Mouse (Mus musculus) embryonic facial prominence, embryonic 15.5 days (tissue): Measurements from ENCODE around the gene 9930111J21Rik1. TPM values are rescaled to one million over a fixed set of nuclear protein-coding genes. Genes with fewer than 3 reads are reported as not detected.
"Not testable (repeated sequence)": the region's sequence is repeated elsewhere in the genome, so short reads cannot be mapped to it uniquely, and the experiment has no call there.

Source experiments
- ATAC-seq: fragments of 200-750 bp; cut with Nextera tagmentation; 2 replicates; pipeline ENCODE4 v1.8.0; 2017; ENCODE audit warnings: low read depth, moderate TSS enrichment; ENCODE audit not compliant: insufficient number of reproducible peaks, low FRiP score, low TSS enrichment
- H3K27ac ChIP-seq: fragments of 300-500 bp; sonication (generic); replicated peaks from 2 replicates; pipeline ENCODE4 v1.5.1; 2015; ENCODE audit warnings: mild to moderate bottlenecking, inconsistent platforms
- H3K27me3 ChIP-seq: fragments of 300-500 bp; sonication (generic); 2 replicates; pipeline ENCODE4 v1.6.1; 2015; ENCODE audit warnings: inconsistent platforms
- H3K36me3 ChIP-seq: fragments of 300-500 bp; sonication (generic); 2 replicates; pipeline ENCODE4 v1.6.1; 2015; ENCODE audit warnings: mild to moderate bottlenecking, inconsistent platforms
- H3K4me1 ChIP-seq: fragments of 300-500 bp; sonication (generic); 2 replicates; pipeline ENCODE4 v1.6.1; 2015; ENCODE audit warnings: inconsistent platforms
- H3K4me2 ChIP-seq: fragments of 300-500 bp; sonication (generic); replicated peaks from 2 replicates; pipeline ENCODE4 v1.6.1; 2015; ENCODE audit warnings: mild to moderate bottlenecking, inconsistent platforms
- H3K4me3 ChIP-seq: fragments of 300-500 bp; sonication (generic); replicated peaks from 2 replicates; pipeline ENCODE4 v1.5.1; 2015; ENCODE audit warnings: mild to moderate bottlenecking, inconsistent platforms
- H3K9ac ChIP-seq: fragments of 300-500 bp; sonication (generic); 2 replicates; pipeline ENCODE4 v1.6.1; 2015; ENCODE audit warnings: inconsistent platforms
- H3K9me3 ChIP-seq: fragments of 300-500 bp; sonication (generic); replicated peaks from 2 replicates; pipeline ENCODE4 v1.6.1; 2016; ENCODE audit warnings: inconsistent platforms
- WGBS: fragments of 180-500 bp; shearing (Covaris S2); methylation state at CpG from one replicate; pipeline ENCODE4 v1.1.7; 2015; 5-methylcytosine and 5-hydroxymethylcytosine counted together
- polyA plus RNA-seq: library from polyadenylated mRNA; unstranded; fragments of >200 nt; fragmentation: Nextera tagmentation; extraction: Ambion mirVana; gene quantifications from 2 replicates; pipeline ENCODE4 v1.2.1, GENCODE M21; 2015

Gene 9930111J21Rik1
- 0.49 and 0.75 TPM in 2 replicates for polyA plus RNA-seq

DNA sequence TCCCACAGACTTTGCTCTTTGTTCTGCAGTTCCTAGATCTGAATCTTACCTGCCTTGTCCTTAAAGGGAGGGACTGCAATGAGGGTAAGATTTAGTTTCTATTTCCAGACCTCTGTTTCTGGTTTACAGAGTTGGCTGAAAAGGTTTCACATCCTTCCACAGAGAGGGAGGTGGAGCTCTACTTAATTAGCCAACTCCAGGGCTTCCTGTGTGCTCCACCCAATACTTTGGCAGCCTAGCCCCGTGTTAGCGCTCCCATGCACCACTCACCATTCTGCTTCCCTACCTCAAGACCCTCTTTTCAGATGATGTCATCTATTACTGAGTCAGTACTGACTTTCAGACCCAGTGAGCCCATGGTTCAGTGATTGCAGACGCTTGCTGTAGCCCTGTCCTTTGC is at the start of gene 9930111J21Rik1:
TSS of gene 9930111J21Rik1 (minus strand) at position 148 of the 400 bp plus-strand sequence.
- not testable (repeated sequence) for H3K4me2 ChIP-seq, ATAC-seq, H3K27me3 ChIP-seq, H3K4me3 ChIP-seq, H3K36me3 ChIP-seq, H3K9ac ChIP-seq, H3K9me3 ChIP-seq, H3K27ac ChIP-seq, H3K4me1 ChIP-seq
- no CpG with 5 or more reads among the region's 3 CpGs for WGBS

DNA sequence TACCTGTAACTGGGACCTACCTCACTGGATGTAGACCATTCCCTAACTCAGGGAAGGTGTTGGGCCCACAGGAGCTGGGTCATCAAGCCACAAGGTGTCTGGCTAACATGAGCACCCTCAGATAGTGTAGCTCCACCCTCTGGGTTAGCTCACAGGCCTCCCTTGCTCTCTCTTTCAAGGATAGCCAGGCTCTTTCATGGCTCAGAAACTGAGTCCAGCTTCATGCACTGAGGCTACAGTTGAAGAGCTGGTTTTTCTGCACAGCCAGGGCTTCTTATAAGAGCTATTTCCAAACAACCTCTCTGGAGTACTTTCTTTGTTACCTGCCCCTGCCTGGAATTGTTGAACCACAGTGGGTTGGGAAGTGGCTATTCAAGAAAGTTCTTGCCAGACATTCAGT is 32.9 kb upstream of the 9930111J21Rik1 start:
- H3K27ac ChIP-seq, H3K4me2 ChIP-seq, H3K9ac ChIP-seq, H3K27me3 ChIP-seq, H3K4me1 ChIP-seq, H3K36me3 ChIP-seq, ATAC-seq, H3K9me3 ChIP-seq, H3K4me3 ChIP-seq: not testable (repeated sequence)

DNA sequence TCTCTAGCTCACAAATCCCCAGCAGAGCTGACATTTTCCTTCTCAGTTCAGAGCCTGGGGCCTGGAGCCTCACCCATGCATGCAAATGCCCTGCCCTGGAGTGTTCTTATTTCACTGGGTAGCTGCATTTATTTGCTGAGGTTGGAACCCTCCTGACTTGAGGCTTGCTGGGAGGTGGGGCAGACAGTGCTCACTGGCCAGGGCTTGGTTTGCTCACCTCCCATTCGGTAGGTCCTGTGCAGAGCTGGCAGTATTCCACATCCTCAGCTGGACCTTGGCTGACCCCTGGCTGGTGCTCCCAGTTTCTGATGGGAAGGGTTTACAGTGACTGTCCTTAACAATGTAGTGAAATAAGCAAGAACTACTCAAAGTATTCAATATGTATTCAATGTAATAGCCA is 27.6 kb upstream of the 9930111J21Rik1 start:
- H3K4me3 ChIP-seq, H3K4me1 ChIP-seq, H3K27ac ChIP-seq, H3K4me2 ChIP-seq, H3K36me3 ChIP-seq, H3K27me3 ChIP-seq, H3K9me3 ChIP-seq, ATAC-seq, H3K9ac ChIP-seq: not testable (repeated sequence)
- WGBS, result 65% methylated on average over 1 of the region's 1 CpGs

DNA sequence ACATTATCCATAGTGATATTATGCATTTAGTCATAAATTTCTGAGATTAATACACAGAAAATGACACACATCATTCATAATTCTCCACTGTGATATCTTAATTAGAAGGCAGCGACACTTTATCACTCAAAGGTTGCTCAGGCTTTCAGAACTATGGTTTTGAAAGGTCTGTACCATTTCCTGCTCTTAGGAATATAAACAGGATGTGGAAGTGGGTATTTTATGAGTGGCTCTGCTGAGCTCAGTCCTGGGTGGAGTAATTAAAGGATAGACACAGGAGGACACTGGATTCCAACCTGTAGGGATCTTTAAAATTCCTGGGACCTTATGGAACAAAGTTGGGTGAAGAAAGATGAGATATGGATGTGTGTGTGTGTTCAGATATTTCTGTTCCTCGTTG is 27.1 kb upstream of the 9930111J21Rik1 start:
- H3K4me2 ChIP-seq, ATAC-seq, H3K36me3 ChIP-seq, H3K4me1 ChIP-seq, H3K9ac ChIP-seq, H3K27ac ChIP-seq, H3K4me3 ChIP-seq, H3K9me3 ChIP-seq, H3K27me3 ChIP-seq: not testable (repeated sequence)
- 61% methylated on average over 2 of the region's 2 CpGs for WGBS

DNA sequence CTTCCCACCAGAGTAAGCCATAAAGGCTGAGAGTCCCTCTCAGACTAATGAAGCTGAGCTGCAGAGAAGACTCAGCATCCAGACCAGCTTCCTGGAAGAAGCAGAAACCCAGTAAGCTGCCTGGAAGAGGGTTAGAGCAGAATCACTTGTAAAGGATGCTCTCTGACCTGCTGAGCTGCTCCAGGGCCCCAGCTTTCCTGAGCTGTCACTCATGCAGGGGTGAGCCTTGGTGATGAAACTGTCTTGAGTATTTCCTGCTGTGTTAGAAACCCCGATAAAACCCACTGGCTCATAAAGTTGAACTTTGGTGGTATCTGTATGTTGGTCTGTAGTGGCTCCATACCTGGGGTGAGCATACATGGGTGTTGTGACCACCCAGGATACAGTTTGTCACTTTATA is 21.2 kb upstream of the 9930111J21Rik1 start:
- not testable (repeated sequence) for H3K4me2 ChIP-seq, H3K9me3 ChIP-seq, H3K36me3 ChIP-seq, H3K9ac ChIP-seq, H3K4me1 ChIP-seq, H3K27ac ChIP-seq, H3K4me3 ChIP-seq, ATAC-seq, H3K27me3 ChIP-seq
- WGBS, result 70% methylated on average over 1 of the region's 1 CpGs

DNA sequence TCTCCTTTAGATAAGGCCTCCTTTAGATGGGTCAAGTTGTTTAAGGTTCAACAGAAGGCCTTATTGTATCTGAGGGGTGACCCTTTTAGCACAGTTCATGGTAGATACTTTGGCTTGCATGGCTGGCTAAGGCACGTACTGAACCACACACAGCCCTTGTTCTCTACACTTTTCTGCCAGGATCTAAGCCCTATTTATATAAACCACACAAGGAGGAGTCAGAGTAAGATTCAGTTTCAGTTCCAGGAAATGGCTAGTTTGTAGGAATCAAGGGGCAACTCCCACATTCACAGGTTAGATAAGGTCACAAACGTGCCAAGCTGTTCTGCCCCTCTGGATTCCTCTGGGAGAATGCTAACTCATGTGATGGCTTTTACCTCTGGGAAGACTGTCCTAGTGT is 14.8 kb upstream of the 9930111J21Rik1 start, which contains the start of gene Tgtp1:
TSS of gene Tgtp1 (minus strand) at position 155 of the 400 bp plus-strand sequence.
- WGBS, result 36% methylated on average over 2 of the region's 2 CpGs
- not testable (repeated sequence) for ATAC-seq, H3K4me1 ChIP-seq, H3K27ac ChIP-seq, H3K4me3 ChIP-seq, H3K9ac ChIP-seq, H3K9me3 ChIP-seq, H3K27me3 ChIP-seq, H3K36me3 ChIP-seq, H3K4me2 ChIP-seq

DNA sequence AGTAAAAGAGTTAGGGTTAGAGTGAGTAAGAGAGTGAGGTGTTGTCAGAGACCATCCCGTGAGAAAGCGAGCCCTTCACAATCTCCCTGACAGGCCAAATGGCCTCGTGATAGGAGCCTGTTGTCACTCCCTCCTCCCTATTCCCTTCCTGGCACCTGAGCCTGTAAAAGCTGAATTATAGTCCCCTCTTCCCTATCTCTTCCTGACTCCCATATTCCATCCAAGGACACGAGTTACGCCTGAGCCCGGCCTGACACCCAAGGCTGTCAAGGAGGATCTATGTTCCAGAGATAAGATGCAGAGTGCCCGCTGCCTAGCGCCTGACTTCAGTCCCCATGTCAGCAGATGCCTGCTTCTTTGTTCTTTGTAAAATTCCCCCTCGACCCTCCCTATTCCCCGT is 14.1 kb upstream of the 9930111J21Rik1 start:
- WGBS, result 69% methylated on average over 10 of the region's 10 CpGs

DNA sequence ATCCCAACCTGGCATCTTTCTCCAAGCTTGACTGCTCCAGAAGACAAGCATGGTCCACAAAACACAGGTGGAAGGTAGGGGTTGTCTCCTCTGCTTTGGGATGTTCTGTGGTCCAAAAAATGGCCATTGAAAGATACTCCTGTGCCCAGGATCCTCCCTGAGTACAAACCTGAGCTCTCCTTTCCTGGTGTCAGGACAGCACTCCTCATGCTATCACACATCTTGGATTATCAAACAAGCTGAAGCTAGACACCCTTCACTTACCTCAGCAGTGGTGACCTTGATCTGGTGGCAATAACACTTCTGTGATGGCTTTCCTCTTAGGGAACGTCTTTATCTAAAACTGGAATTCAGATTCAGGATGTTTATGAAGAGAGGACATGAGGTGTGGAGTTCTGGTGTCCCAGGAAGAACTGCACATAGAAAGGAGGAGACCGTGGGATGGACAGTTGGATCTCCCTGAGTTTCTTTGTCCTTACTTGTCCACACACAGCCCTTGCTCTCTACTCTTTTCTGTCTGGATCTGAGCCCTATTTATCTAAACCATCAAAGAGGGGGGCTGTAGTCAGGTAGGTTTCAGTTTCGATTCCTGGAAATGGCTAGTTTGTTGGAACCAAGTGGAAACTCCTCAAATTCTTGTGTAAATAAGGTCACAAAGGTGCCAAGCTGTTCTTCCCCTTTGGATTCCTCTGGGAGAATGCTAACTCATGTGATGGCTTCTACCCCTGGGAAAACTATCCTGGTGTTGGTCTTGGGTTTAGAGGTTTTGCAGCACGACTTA is 12.7 kb upstream of the 9930111J21Rik1 start, which contains the start of gene Gm12185:
TSS of gene Gm12185 (minus strand) at position 487 of the 781 bp plus-strand sequence.
- not testable (repeated sequence) for H3K9me3 ChIP-seq, H3K4me3 ChIP-seq, ATAC-seq, H3K36me3 ChIP-seq, H3K27ac ChIP-seq, H3K9ac ChIP-seq, H3K4me2 ChIP-seq, H3K4me1 ChIP-seq, H3K27me3 ChIP-seq
- WGBS, result 53% methylated on average over 4 of the region's 4 CpGs

More for the DNA sequence above, 14.1 kb upstream of the 9930111J21Rik1 start:
- H3K4me2 ChIP-seq, H3K9ac ChIP-seq, H3K4me3 ChIP-seq, H3K9me3 ChIP-seq, H3K36me3 ChIP-seq, H3K27me3 ChIP-seq, H3K27ac ChIP-seq, H3K4me1 ChIP-seq, ATAC-seq: not testable (repeated sequence)

DNA sequence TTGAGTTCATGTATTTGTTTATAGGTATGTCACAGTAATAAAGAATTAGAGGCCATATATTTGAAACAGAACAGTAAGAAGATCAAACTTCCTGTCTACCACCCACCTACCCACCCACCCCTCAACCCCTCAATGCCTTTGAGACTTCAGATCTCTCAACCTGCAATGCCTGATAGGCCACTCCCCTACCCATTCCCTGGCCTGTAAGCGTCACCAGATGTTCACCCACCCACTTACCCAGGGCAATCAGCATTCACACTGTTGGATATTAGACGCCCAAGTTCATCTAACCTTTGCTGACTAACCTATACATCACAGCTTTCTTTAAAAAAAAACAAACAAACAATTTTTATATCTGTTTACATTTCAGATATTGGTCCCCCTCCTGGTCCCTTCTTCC is 10.8 kb upstream of the 9930111J21Rik1 start:
- H3K4me2 ChIP-seq, H3K4me1 ChIP-seq, H3K9me3 ChIP-seq, ATAC-seq, H3K27me3 ChIP-seq, H3K27ac ChIP-seq, H3K36me3 ChIP-seq, H3K9ac ChIP-seq, H3K4me3 ChIP-seq: not testable (repeated sequence)
- 49% methylated on average over 2 of the region's 2 CpGs for WGBS

DNA sequence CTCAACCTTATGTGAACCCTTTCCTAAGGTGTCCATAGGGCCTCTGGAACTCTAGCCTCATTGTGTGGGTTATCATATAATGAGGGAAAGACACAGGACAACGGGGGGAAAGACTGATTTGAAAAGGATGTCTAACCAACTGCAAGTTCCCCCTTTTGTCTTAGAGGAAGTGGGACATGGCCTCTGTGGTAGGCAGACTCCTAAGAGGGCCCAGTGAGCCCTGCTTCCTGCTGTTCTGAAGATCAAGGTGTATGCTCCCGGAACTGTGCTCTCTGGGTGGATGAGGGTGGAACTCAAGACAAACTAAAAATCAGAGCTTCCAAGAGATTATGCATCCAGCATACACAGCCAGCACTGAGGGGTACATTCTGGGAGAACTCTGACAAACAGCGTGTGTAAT is 9.0 kb upstream of the 9930111J21Rik1 start:
- WGBS, result 68% methylated on average over 2 of the region's 3 CpGs
- not testable (repeated sequence) for H3K27ac ChIP-seq, H3K4me3 ChIP-seq, H3K4me1 ChIP-seq, H3K27me3 ChIP-seq, H3K9me3 ChIP-seq, H3K4me2 ChIP-seq, ATAC-seq, H3K9ac ChIP-seq, H3K36me3 ChIP-seq

DNA sequence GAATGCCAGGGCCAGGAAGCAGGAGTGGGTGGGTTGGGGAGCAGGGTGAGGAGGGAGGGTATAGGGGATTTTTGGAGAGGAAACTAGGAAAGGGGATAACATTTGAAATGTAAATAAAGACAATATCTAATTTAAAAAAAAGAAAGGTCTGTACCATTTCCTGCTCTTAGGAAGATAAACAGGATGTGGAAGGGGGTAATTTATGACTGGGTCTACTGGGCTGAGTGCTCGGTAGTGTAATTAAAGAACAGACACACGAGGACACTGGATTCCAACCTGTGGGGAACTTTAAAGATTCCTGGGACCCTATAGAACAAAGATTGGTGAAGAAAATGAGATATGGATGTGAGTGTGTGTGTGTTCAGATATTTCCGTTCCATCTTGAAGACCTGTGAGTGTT is 3.6 kb upstream of the 9930111J21Rik1 start:
- H3K36me3 ChIP-seq, H3K9ac ChIP-seq, ATAC-seq, H3K27me3 ChIP-seq, H3K4me2 ChIP-seq, H3K27ac ChIP-seq, H3K9me3 ChIP-seq, H3K4me1 ChIP-seq, H3K4me3 ChIP-seq: not testable (repeated sequence)
- WGBS, result no CpG with 5 or more reads among the region's 3 CpGs

DNA sequence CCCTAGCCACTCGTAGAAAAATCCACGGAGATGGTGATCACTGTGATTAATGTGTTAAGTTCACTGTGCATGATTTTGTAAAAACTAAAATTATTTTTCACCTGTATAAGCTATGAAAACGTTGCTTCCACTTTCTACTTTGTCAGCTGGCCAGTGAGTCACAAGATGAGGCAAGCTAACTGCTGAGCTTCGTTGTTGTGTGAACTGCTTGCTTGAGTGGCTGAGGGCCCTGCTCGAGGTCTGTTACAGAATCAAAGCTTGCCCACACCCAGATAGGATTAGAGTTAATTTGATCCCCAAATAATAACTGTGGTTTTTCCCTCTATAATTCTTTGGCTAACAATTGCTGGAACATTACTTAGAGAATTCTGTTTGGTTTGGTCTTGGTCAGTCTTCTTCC is 854 bp upstream of the 9930111J21Rik1 start:
- not testable (repeated sequence) for H3K36me3 ChIP-seq, ATAC-seq, H3K27me3 ChIP-seq, H3K4me3 ChIP-seq, H3K4me1 ChIP-seq, H3K4me2 ChIP-seq, H3K9ac ChIP-seq, H3K27ac ChIP-seq, H3K9me3 ChIP-seq
- no CpG with 5 or more reads among the region's 5 CpGs for WGBS
